Mouse (Mus musculus) heart, embryonic 16.5 days (tissue): Measurements from ENCODE around the gene Cacna1c. TPM values are rescaled to one million over a fixed set of nuclear protein-coding genes. Genes with fewer than 3 reads are reported as not detected.

ENCODE experiments used
- ATAC-seq: fragments of 200-750 bp; cut with Nextera tagmentation; replicated peaks from 2 replicates; pipeline ENCODE4 v1.8.0; 2017; ENCODE audit warnings: moderate number of reproducible peaks; ENCODE audit not compliant: insufficient read depth, low FRiP score; ENCODE audit errors: extremely low read depth
- H3K27ac ChIP-seq: fragments of 300-500 bp; sonication (generic); 2 replicates; pipeline ENCODE4 v1.5.1; 2014; ENCODE audit warnings: mild to moderate bottlenecking, low read length, control low read depth, moderate library complexity
- H3K27me3 ChIP-seq: fragments of 300-500 bp; sonication (generic); 2 replicates; pipeline ENCODE4 v1.6.1; 2014; ENCODE audit warnings: low read length, mixed read lengths; ENCODE audit not compliant: control insufficient read depth, insufficient read depth
- H3K36me3 ChIP-seq: fragments of 300-500 bp; sonication (generic); 2 replicates; pipeline ENCODE4 v1.6.1; 2014; ENCODE audit not compliant: control insufficient read depth, insufficient read depth
- H3K4me1 ChIP-seq: fragments of 300-500 bp; sonication (generic); 2 replicates; pipeline ENCODE4 v1.6.1; 2014; ENCODE audit warnings: low read length, mixed read lengths; ENCODE audit not compliant: control insufficient read depth, insufficient read depth
- H3K4me2 ChIP-seq: fragments of 300-500 bp; sonication (generic); 2 replicates; pipeline ENCODE4 v1.6.1; 2014; ENCODE audit warnings: low read depth, mild to moderate bottlenecking, control low read depth, low read length
- H3K4me3 ChIP-seq: fragments of 300-500 bp; sonication (generic); 2 replicates; pipeline ENCODE4 v1.5.1; 2014; ENCODE audit warnings: mild to moderate bottlenecking, control low read depth, low read length
- H3K9ac ChIP-seq: fragments of 300-500 bp; sonication (generic); 2 replicates; pipeline ENCODE4 v1.6.1; 2014; ENCODE audit warnings: low read length, control low read depth
- H3K9me3 ChIP-seq: fragments of 300-500 bp; sonication (generic); replicated peaks from 2 replicates; pipeline ENCODE4 v1.6.1; 2016; ENCODE audit warnings: low read length; ENCODE audit not compliant: control insufficient read depth
- WGBS: fragments of 180-500 bp; shearing (Covaris S2); extraction: QIAGEN DNeasy Blood & Tissue Kit; methylation state at CpG from one replicate; pipeline ENCODE4 v1.1.7; 2014; 5-methylcytosine and 5-hydroxymethylcytosine counted together
- polyA plus RNA-seq: library from polyadenylated mRNA; unstranded; fragments of >200 nt; fragmentation: Nextera tagmentation; extraction: Ambion mirVana; gene quantifications from 2 replicates; pipeline ENCODE4 v1.2.1, GENCODE M21; 2015

Gene Cacna1c
- polyA plus RNA-seq, 1 experiment from 2014 or later, result 66.2 TPM

DNA sequence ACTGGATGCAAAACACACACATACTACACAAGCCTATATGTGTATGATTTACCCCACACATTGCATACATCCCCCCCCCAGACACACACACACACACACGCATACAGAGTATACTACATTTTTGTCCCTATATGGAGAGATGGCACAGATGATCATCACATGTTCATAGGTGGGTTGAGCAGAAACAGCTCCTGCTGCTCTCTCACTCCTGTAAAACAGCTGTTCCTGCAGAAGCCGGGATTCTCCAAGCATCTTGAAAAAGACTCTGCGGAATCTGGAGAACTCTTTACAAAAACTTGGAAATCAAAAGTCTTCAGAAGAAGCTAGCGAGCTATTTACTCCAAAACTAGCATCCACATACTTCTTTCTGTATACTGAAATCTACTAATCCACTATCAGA lies 63.4 kb downstream of the Cacna1c start:
- Histone ChIP-seq H3K4me2 (no peak overlapping the region), H3K27me3 (no peaks in the 10 kb centered on the region), H3K4me1 (peaks cover 56% of the 10 kb centered on the region), H3K36me3 (no peaks in the 10 kb centered on the region), H3K9me3 (no peaks in the 10 kb centered on the region), H3K4me3 (no peak overlapping the region), H3K27ac (peak overlapping the region; percentile 46), H3K9ac (no peak overlapping the region)
- WGBS, result 88% methylated on average over 4 of the region's 4 CpGs
- ATAC-seq, result no peak

DNA sequence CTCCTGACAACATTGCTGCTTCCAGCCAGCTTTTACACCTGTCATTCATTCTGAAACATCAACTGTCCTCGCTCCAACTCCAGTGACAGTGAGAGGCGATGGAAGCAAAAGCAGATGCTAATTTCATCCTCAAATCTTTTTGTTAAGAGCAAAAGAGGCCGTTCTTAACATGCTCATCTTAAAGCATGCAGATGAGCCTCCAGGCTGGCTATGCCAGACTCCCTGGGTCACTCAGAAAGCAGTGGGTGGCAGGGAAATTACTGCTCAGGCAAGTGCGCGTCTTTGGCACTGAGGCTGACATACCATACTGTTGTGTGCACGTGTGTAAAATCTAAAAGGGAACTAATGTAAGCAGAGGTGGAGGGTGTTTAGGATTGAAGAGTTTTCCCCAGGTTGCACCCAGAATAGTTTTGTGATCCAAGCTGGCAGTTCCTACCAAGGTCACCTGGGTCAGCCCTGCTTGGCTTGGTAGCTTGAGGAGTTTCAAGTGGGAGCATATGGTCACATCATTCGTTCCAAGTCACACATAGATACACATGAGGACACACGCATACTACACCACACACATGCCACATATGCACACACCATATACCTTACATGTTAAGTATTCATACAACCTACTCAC lies 64.0 kb downstream of the Cacna1c start:
- Histone ChIP-seq H3K27me3 (no peaks in the 10 kb centered on the region), H3K9ac (no peak overlapping the region), H3K4me1 (peaks cover 50% of the 10 kb centered on the region), H3K9me3 (no peaks in the 10 kb centered on the region), H3K27ac (peak overlapping the region; percentile 70), H3K36me3 (no peaks in the 10 kb centered on the region), H3K4me2 (no peak overlapping the region), H3K4me3 (no peak overlapping the region)
- WGBS, result 53% methylated on average over 8 of the region's 8 CpGs
- 0 out of 2 replicates have a peak, but pooled peaks have one; percentile 34 for ATAC-seq

DNA sequence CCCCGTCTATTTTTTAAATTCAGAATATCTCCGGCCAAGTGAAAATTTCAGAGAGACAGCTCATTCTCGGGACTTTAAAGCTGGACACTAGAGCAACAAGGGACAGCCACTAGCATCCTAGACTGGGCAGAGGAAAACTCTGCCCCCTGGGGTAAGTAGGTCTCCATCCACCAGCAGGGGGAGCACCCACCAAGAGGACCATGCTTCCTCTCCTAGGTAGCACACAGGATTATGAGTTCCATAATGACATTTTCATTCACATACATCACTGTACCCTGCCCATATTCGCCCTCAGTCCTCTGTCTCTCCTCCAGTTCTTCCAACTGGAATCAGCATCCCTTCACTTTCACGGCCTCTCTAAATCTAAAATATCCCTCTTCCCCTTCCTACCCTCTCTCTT lies 66.6 kb downstream of the Cacna1c start:
- 63% methylated on average over 5 of the region's 5 CpGs for WGBS
- H3K27me3 ChIP-seq, result no peaks in the 10 kb centered on the region
- H3K36me3 ChIP-seq, result peaks cover 12% of the 10 kb centered on the region
- peaks cover 50% of the 10 kb centered on the region for H3K4me1 ChIP-seq
- peaks cover 3% of the 10 kb centered on the region; the same call in 1 of the 2 replicates for H3K9me3 ChIP-seq
- no peak overlapping the region for H3K9ac ChIP-seq
- no peak for ATAC-seq
- H3K27ac ChIP-seq, result 0 out of 2 replicates have a peak overlapping the region, but pooled peaks have one; percentile 16
- H3K4me3 ChIP-seq, result no peak overlapping the region
- no peak overlapping the region for H3K4me2 ChIP-seq

- Histone ChIP-seq H3K27me3 (no peaks in the 10 kb centered on the region), H3K4me2 (no peak overlapping the region), H3K9me3 (peaks cover 3% of the 10 kb centered on the region; the same call in 1 of the 2 replicates), H3K36me3 (peaks cover 12% of the 10 kb centered on the region), H3K9ac (no peak overlapping the region), H3K27ac (no peak overlapping the region), H3K4me1 (peaks cover 42% of the 10 kb centered on the region), H3K4me3 (no peak overlapping the region)
- 83% methylated on average over 8 of the region's 8 CpGs for WGBS
- ATAC-seq, result no peak
Measured at GRCm38 (mm10) chr6:119128521-119128920, 67.7 kb downstream of the Cacna1c start.

- peaks cover 38% of the 10 kb centered on the region for H3K4me1 ChIP-seq
- no peak overlapping the region for H3K4me3 ChIP-seq
- H3K27ac ChIP-seq, result no peak overlapping the region
- H3K4me2 ChIP-seq, result no peak overlapping the region
- H3K9ac ChIP-seq, result no peak overlapping the region
- H3K9me3 ChIP-seq, result peaks cover 3% of the 10 kb centered on the region; the same call in 1 of the 2 replicates
- WGBS, result 54% methylated on average over 1 of the region's 1 CpGs
- no peaks in the 10 kb centered on the region for H3K27me3 ChIP-seq
- ATAC-seq, result no peak
- H3K36me3 ChIP-seq, result peaks cover 12% of the 10 kb centered on the region
Measured at GRCm38 (mm10) chr6:119128076-119128475, 68.1 kb downstream of the Cacna1c start.

GRCm38 (mm10) chr6:119126991-119127390 lies 69.2 kb downstream of the Cacna1c start:
- Histone ChIP-seq H3K4me1 (peaks cover 27% of the 10 kb centered on the region), H3K9ac (no peak overlapping the region), H3K4me3 (no peak overlapping the region), H3K9me3 (peaks cover 3% of the 10 kb centered on the region; the same call in 1 of the 2 replicates), H3K27ac (no peak overlapping the region), H3K27me3 (no peaks in the 10 kb centered on the region), H3K36me3 (peaks cover 12% of the 10 kb centered on the region), H3K4me2 (no peak overlapping the region)
- 87% methylated on average over 3 of the region's 3 CpGs for WGBS
- ATAC-seq, result no peak

DNA sequence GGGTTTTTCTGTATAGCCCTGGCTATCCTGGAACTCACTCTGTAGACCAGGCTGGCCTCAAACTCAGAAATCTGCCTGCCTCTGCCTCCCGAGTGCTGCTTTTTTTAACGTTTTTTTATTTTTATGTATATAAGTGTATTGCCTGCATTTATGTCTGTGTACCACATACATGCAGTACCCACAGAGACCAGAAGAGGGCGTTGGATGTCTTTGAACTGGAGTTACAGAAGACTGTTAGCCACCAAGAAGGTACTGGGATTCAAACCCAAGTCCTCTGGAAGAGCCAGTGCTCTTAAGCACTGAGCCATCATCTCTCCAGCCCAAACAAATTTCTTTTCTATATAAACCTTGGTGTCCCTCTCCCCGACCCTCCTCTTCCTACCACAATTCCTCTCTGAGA lies 77.8 kb downstream of the Cacna1c start:
- Histone ChIP-seq H3K4me2 (no peak overlapping the region), H3K27ac (no peak overlapping the region), H3K36me3 (peaks cover 11% of the 10 kb centered on the region; the same call in 1 of the 2 replicates), H3K9me3 (peaks cover 6% of the 10 kb centered on the region), H3K27me3 (no peaks in the 10 kb centered on the region), H3K9ac (no peak overlapping the region), H3K4me3 (no peak overlapping the region), H3K4me1 (peaks cover 5% of the 10 kb centered on the region)
- ATAC-seq, result no peak
- WGBS, result 65% methylated on average over 4 of the region's 4 CpGs

DNA sequence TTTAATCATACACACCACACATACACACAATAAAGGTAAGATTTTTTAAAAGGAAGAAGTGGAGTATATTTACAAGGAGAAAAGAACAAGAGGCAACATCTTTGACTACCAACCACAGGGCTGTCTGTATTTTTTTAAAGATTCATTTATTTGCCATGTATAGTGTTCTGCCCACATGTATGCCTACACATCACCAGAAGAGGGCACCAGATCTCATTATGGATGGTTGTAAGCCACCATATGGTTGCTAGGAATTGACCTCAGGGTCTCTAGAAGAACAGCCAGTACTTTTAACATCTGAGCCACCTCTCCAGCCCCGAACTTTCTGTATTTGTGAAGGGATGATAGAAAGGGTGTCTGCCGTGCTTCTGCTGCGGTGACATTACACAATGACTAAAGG lies 79.9 kb downstream of the Cacna1c start:
- H3K4me3 ChIP-seq, result no peak overlapping the region
- H3K4me1 ChIP-seq, result peaks cover 9% of the 10 kb centered on the region
- ATAC-seq, result no peak
- no peaks in the 10 kb centered on the region for H3K27me3 ChIP-seq
- H3K27ac ChIP-seq, result no peak overlapping the region
- peaks cover 11% of the 10 kb centered on the region; the same call in 1 of the 2 replicates for H3K36me3 ChIP-seq
- H3K9me3 ChIP-seq, result peaks cover 6% of the 10 kb centered on the region
- H3K9ac ChIP-seq, result no peak overlapping the region
- 92% methylated on average over 3 of the region's 3 CpGs for WGBS
- H3K4me2 ChIP-seq, result no peak overlapping the region

DNA sequence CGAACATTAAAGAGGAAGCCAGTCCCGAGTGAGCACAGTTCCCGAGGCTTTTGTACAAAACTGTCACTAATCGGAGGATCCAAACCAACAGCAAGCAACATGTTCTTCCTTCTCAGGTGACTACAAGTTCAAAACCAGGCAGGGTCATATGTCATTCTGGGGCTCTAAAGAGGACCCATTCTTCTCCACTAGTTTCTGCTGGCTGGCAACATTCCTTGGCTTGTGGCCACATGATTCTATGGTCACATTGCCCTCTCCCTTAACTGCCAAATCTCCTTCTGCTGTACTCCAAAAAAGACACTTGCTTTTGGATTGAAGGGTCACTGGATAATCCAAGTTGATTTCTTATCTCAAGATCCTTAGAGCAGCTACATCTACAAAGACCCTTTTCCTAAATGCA lies 82.9 kb downstream of the Cacna1c start:
- 79% methylated on average over 4 of the region's 4 CpGs for WGBS
- H3K9ac ChIP-seq, result no peak overlapping the region
- no peak for ATAC-seq
- no peak overlapping the region for H3K4me2 ChIP-seq
- H3K27ac ChIP-seq, result 0 out of 2 replicates have a peak overlapping the region, but pooled peaks have one; percentile 34
- H3K27me3 ChIP-seq, result no peaks in the 10 kb centered on the region
- no peak overlapping the region for H3K4me3 ChIP-seq
- peaks cover 11% of the 10 kb centered on the region; the same call in 1 of the 2 replicates for H3K36me3 ChIP-seq
- H3K4me1 ChIP-seq, result peaks cover 23% of the 10 kb centered on the region
- H3K9me3 ChIP-seq, result peaks cover 6% of the 10 kb centered on the region
